Mouse (Mus musculus): ENCODE results near the gene Med16. TPM values are rescaled to one million over a fixed set of nuclear protein-coding genes. Genes with fewer than 3 reads are reported as not detected.

Med16 gene
- polyA plus RNA-seq, 1 experiment from 2014 or later, result 58.7 TPM

DNA sequence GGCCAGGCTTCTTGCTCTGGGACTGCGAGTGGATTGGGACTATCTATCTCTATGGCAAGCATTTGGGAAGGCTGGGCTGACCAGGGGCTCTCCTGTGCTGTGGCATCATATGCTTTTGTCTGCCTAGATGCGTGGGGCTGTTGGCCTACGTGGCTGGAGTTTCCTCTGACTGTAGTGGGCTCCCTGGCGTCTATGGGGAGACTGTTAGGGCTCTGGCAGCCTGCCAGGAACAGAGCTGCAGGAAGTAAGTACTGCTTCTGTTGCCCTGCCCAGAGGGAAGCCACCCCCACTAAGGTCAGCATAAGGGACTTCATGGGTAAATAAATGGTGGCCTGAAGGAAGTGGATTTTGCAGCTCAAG is 51.3 kb downstream of the Med16 start:
- DNase-seq, result peak; percentile 91
- Histone ChIP-seq H3K27me3 (ENCODE audit: insufficient read depth, low read length) (no peaks in the 10 kb centered on the region), H3K27ac (ENCODE audit: low read depth) (peak overlapping the region; percentile 100), H3K4me1 (ENCODE audit: insufficient read depth) (peaks cover 27% of the 10 kb centered on the region), H3K9me3 (ENCODE audit: low read depth, low read length) (no peaks in the 10 kb centered on the region), H3K9ac (peak overlapping the region; percentile 99), H3K4me3 (ENCODE audit: low read depth, low read length) (peak overlapping the region; percentile 99), H3K36me3 (ENCODE audit: insufficient read depth) (peaks cover 71% of the 10 kb centered on the region), H3K4me2 (peak overlapping the region; percentile 96)
- TF ChIP-seq CTCF (IDR thresholded peaks at IDR 0.05; ENCODE audit: low read depth), result no peak
- WGBS, result 7% methylated on average over 4 of the region's 4 CpGs
- no peak for ATAC-seq (ENCODE audit: insufficient read depth)

DNA sequence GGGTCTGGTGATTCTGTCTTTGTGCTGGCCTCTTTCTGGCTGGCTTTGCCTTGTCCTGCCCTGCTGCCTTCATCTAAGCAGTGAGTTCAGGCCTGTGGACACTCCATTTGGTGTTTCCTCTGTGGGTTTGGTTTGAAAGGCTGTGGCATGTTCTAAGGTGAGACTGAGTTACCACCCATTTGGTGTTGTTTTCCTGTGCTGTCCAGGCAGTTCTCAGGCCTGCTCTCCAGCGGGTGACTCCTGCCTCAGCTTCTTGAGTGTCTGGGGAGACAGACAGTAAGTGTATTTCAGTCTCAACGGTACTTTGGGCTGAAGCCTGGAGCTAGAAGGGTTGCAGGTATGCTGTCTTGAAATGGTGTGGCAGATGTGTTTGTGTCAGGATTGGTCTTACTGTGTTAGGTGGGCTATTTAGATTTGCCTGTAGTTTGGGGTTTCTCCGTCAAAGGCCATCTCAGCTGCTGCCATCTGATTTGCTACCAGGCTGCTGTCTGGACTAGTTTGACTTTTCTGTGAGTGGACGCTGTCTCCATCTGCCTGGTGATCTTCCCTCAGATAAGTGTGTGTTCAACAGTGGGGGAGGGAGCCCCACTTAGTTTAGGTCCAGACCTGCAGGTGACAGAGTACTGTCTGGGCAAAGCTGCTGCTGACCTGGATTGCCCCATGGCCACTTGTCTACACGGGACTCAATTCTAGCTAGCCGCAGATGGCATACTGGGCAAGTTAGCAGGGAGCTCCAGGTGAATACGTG is 51.8 kb downstream of the Med16 start:
- WGBS, result 11% methylated on average over 7 of the region's 7 CpGs
- H3K4me1 ChIP-seq (ENCODE audit: insufficient read depth), result peaks cover 33% of the 10 kb centered on the region
- peaks cover 65% of the 10 kb centered on the region for H3K36me3 ChIP-seq (ENCODE audit: insufficient read depth)
- H3K27ac ChIP-seq (ENCODE audit: low read depth), result peak overlapping the region; percentile 100
- H3K4me2 ChIP-seq, result peak overlapping the region; percentile 96
- no peak for TF ChIP-seq CTCF (IDR thresholded peaks at IDR 0.05; ENCODE audit: low read depth)
- peak overlapping the region; percentile 99 for H3K4me3 ChIP-seq (ENCODE audit: low read depth, low read length)
- H3K27me3 ChIP-seq (ENCODE audit: insufficient read depth, low read length), result no peaks in the 10 kb centered on the region
- H3K9me3 ChIP-seq (ENCODE audit: low read depth, low read length), result no peaks in the 10 kb centered on the region
- DNase-seq, result no peak
- ATAC-seq (ENCODE audit: insufficient read depth), result no peak
- H3K9ac ChIP-seq, result peak overlapping the region; percentile 99

DNA sequence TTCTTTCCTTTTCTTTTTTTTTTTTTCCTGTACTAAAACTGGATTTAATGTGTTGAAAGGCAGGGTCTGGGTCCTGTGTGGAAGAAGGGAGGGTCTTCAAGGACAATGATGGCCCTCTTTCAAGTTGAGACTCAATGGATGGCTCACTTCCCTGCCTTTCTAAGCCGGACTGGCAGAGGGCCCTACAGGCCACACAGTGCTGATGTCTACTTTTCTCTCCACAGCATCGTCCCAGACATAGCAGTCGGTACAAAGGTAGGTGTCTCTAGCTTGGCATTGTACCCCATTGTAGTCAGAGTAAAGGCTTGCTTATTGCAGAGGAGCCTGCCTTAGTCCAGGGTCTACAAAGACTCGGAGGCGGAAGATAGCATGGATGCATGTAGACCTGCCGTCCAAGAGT is 52.4 kb downstream of the Med16 start:
- Histone ChIP-seq H3K9me3 (ENCODE audit: low read depth, low read length) (no peaks in the 10 kb centered on the region), H3K36me3 (ENCODE audit: insufficient read depth) (peaks cover 60% of the 10 kb centered on the region), H3K4me2 (peak overlapping the region; percentile 96), H3K4me1 (ENCODE audit: insufficient read depth) (peaks cover 39% of the 10 kb centered on the region), H3K4me3 (ENCODE audit: low read depth, low read length) (peak overlapping the region; percentile 99), H3K27ac (ENCODE audit: low read depth) (peak overlapping the region; percentile 100), H3K9ac (peak overlapping the region; percentile 99), H3K27me3 (ENCODE audit: insufficient read depth, low read length) (no peaks in the 10 kb centered on the region)
- no peak for ATAC-seq (ENCODE audit: insufficient read depth)
- WGBS, result 15% methylated on average over 6 of the region's 6 CpGs
- TF ChIP-seq CTCF (IDR thresholded peaks at IDR 0.05; ENCODE audit: low read depth), result no peak
- no peak for DNase-seq

DNA sequence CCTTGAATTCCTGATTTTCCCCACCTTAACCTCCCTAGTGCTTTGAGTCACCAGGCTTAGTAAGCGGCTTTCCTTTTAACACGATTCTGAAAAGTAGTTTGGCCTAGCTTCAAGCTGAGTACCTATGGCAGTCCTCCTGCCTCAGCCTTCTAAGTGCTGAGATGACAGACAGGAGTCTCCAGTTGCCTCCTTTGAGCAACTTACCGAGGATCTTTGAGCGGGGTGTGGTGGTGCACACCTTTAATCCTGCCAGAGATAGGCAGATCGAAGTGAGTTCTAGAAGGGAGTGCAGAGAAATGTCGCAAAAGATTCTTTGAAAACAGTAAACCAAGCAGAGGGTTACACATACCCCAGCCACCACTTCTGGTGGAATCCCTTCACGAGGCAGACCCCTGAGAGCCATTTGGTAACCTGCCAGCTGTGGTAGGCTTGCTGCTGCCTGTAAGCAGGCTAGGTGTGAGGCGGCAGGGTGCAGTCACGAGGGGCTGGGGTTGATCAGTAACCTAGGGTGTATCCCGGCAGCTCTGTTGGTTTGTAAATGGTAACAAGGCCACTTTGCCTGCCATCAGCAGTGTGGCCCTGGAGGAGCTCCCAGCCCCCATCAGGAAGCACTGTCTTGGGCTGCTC is 53.1 kb downstream of the Med16 start:
- H3K9ac ChIP-seq, result peak overlapping the region; percentile 99
- no peaks in the 10 kb centered on the region for H3K9me3 ChIP-seq (ENCODE audit: low read depth, low read length)
- TF ChIP-seq CTCF (IDR thresholded peaks at IDR 0.05; ENCODE audit: low read depth), result no peak
- H3K4me3 ChIP-seq (ENCODE audit: low read depth, low read length), result peak overlapping the region; percentile 99
- peaks cover 39% of the 10 kb centered on the region for H3K4me1 ChIP-seq (ENCODE audit: insufficient read depth)
- WGBS, result under 1% methylated on average over 10 of the region's 10 CpGs
- peak overlapping the region; percentile 100 for H3K27ac ChIP-seq (ENCODE audit: low read depth)
- no peak for ATAC-seq (ENCODE audit: insufficient read depth)
- peaks cover 53% of the 10 kb centered on the region for H3K36me3 ChIP-seq (ENCODE audit: insufficient read depth)
- peak; percentile 64 for DNase-seq
- no peaks in the 10 kb centered on the region for H3K27me3 ChIP-seq (ENCODE audit: insufficient read depth, low read length)
- peak overlapping the region; percentile 96 for H3K4me2 ChIP-seq

DNA sequence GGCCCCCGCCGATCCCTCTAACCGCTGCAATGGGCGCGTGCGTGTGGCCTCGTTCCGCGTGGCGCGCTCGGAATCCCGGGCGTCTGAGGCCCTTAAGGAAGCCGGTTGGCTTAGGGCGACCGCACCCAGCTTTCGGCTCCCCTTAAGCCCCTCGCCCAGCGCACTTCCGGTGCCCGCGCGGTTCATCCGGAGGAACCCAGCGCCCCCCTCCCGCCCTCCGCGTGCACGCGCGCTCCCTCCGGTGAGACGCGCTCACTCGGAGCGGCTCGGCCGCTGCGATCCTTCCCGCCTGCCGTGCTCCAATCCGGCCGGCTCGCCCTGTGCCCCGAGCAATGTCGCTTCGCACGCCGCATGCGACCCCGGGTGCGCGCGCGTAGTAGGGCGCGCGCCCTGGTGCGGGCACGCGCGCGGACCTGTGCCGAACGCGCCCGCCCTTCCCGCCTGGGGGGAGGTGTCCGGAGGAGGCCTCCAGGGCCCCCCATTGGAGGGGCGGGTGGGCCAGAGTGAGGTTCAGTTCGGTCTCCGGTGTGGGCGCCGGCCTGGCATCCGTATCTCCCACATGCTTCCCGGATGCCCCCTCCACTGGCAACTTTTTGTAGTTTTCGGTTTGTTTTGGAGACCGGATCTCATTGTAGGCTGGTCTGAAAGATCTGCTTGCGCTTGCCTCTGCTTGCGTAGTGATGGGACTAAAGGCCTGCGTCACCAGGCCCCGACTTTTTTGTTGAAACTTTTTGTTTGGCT is 53.8 kb downstream of the Med16 start:
- Histone ChIP-seq H3K4me3 (ENCODE audit: low read depth, low read length) (peak overlapping the region; percentile 99), H3K27ac (ENCODE audit: low read depth) (peak overlapping the region; percentile 100), H3K4me2 (peak overlapping the region; percentile 96), H3K9me3 (ENCODE audit: low read depth, low read length) (no peaks in the 10 kb centered on the region), H3K9ac (peak overlapping the region; percentile 99), H3K4me1 (ENCODE audit: insufficient read depth) (peaks cover 39% of the 10 kb centered on the region), H3K27me3 (ENCODE audit: insufficient read depth, low read length) (no peaks in the 10 kb centered on the region), H3K36me3 (ENCODE audit: insufficient read depth) (peaks cover 46% of the 10 kb centered on the region)
- DNase-seq (peak; percentile 84), ATAC-seq (ENCODE audit: insufficient read depth) (peak; percentile 14)
- no peak for TF ChIP-seq CTCF (IDR thresholded peaks at IDR 0.05; ENCODE audit: low read depth)
- under 1% methylated on average over 83 of the region's 83 CpGs for WGBS

DNA sequence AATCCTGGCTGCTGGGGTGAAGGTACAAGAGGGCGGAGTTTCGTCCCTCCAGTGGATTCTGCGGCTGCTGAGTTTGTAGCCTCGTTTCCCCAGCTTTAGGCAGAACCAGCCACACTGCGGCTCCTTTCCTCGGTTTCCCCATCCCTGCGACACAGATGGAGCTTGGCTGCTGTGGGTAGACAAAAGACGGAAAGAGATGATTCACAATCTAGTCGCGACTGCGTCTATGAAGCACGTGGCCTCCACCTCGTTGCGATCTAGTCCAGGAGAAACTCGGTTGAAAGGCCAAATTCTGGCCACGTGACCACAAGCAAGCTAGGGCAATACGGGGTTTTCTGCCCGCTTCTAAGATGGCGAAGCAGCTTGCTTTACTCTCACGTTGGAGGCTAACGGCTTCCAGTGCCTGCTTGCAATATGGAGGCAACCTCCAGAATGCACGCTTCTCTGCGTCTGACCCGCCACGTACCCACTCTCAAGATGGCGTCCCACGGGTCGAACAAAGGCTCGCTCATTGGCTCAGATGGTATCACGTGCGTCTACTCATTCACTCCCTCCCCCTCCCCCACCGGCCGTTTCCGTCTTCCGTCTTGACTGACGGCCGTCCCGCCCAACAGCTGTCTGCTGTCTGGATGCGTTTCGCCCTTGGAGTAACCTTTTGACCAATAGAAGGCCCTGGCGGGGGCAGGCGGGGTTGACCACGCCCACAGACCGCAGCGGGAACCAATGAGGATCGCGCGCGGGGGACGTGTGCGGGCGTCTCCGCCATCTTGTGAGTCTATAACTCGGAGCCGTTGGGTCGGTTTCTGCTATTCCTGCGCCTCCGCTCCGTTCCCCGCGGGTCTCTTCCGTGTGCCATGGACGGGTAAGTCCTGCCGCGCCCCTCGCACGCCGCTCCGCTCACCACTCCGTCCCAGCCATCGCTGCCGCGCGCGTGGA is 54.6 kb downstream of the Med16 start, which contains the start of gene Ptbp1:
Ptbp1 (plus strand) TSS at position 568 of the 936 bp plus-strand sequence.
- H3K27ac ChIP-seq (ENCODE audit: low read depth), result peak within 1 kb of the TSS; percentile 100
- H3K4me2 ChIP-seq, result peak within 1 kb of the TSS; percentile 97
- H3K9ac ChIP-seq, result peak within 1 kb of the TSS; percentile 99
- no peak for TF ChIP-seq CTCF (IDR thresholded peaks at IDR 0.05; ENCODE audit: low read depth)
- H3K9me3 ChIP-seq (ENCODE audit: low read depth, low read length), result no peaks in the 10 kb centered on the region
- ATAC-seq (ENCODE audit: insufficient read depth), result peak; percentile 85
- H3K4me3 ChIP-seq (ENCODE audit: low read depth, low read length), result peak within 1 kb of the TSS; percentile 99
- under 1% methylated on average over 75 of the region's 75 CpGs for WGBS
- no peaks in the 10 kb centered on the region for H3K27me3 ChIP-seq (ENCODE audit: insufficient read depth, low read length)
- peaks cover 35% of the 10 kb centered on the region for H3K4me1 ChIP-seq (ENCODE audit: insufficient read depth)
- peaks cover 38% of the 10 kb centered on the region for H3K36me3 ChIP-seq (ENCODE audit: insufficient read depth)
- peak; percentile 100 for DNase-seq

Measured in lung, embryonic 14.5 days (tissue).